Mouse (Mus musculus) myocyte (in vitro differentiated cells): ENCODE measurements around the gene Rnaseh2b. TPM values are rescaled to one million over a fixed set of nuclear protein-coding genes. Genes with fewer than 3 reads are reported as not detected.

ENCODE experiments used
- H3K27me3 ChIP-seq: one replicate; pipeline ENCODE4 v1.6.1; 2011; ENCODE audit not compliant: control insufficient read depth, insufficient read depth, insufficient read length
- H3K36me3 ChIP-seq: one replicate; pipeline ENCODE4 v1.6.1; 2011; ENCODE audit not compliant: control insufficient read depth, insufficient read depth
- H3K4me2 ChIP-seq: one replicate; pipeline ENCODE4 v1.6.1; 2011; ENCODE audit warnings: low read depth, control low read depth
- H3K4me3 ChIP-seq: one replicate; pipeline ENCODE4 v1.5.1; 2011; ENCODE audit warnings: mild to moderate bottlenecking, control low read depth, moderate library complexity
- H3K79me2 ChIP-seq: one replicate; pipeline ENCODE4 v1.6.1; 2011; ENCODE audit not compliant: control insufficient read depth, insufficient read depth
- H3ac ChIP-seq: one replicate; pipeline ENCODE4 v1.6.1; 2011; ENCODE audit not compliant: control insufficient read depth, insufficient read length
- CEBPB ChIP-seq: IDR thresholded peaks from 2 replicates; pipeline ENCODE4 v1.6.1; 2011; ENCODE audit warnings: mild to moderate bottlenecking, moderate library complexity; ENCODE audit not compliant: poor library complexity, insufficient read depth, severe bottlenecking
- E2F4 ChIP-seq: IDR thresholded peaks from one replicate; pipeline ENCODE4 v1.6.1; 2011; ENCODE audit warnings: mild to moderate bottlenecking, control low read depth, moderate library complexity; ENCODE audit not compliant: insufficient read depth
- MAX ChIP-seq: IDR thresholded peaks from one replicate; pipeline ENCODE4 v1.6.1; 2011; ENCODE audit warnings: low read depth, mild to moderate bottlenecking, control low read depth
- MYOD1 ChIP-seq, 3 experiments: IDR thresholded peaks; one replicate each; pipeline ENCODE4 v1.6.1; 2011; ENCODE audit warnings: control low read depth in 2 of 3, low read depth in 2 of 3, mild to moderate bottlenecking in 2 of 3, moderate library complexity in 1 of 3; ENCODE audit not compliant: insufficient read length in 2 of 3, control insufficient read depth in 1 of 3
- MYOG ChIP-seq, 3 experiments: IDR thresholded peaks; one replicate each; pipeline ENCODE4 v1.6.1; 2011; ENCODE audit warnings: control low read depth in 2 of 3, low read depth in 2 of 3, mild to moderate bottlenecking in 2 of 3; ENCODE audit not compliant: insufficient read length in 2 of 3, control insufficient read depth in 1 of 3, insufficient read depth in 1 of 3
- POLR2A ChIP-seq: IDR thresholded peaks from one replicate; pipeline ENCODE4 v1.6.1; 2011; ENCODE audit warnings: low read depth, mild to moderate bottlenecking, control low read depth, moderate library complexity; ENCODE audit not compliant: insufficient read length
- POLR2AphosphoS2 ChIP-seq: IDR thresholded peaks from one replicate; pipeline ENCODE4 v1.6.1; 2011; ENCODE audit warnings: low read depth, control low read depth; ENCODE audit not compliant: insufficient read length
- REST ChIP-seq: IDR thresholded peaks from one replicate; pipeline ENCODE4 v1.6.1; 2011; ENCODE audit warnings: mild to moderate bottlenecking, control low read depth, moderate library complexity; ENCODE audit not compliant: insufficient read depth, insufficient read length
- SRF ChIP-seq: IDR thresholded peaks from one replicate; pipeline ENCODE4 v1.6.1; 2011; ENCODE audit warnings: low read depth; ENCODE audit not compliant: control insufficient read depth, insufficient read length
- TCF12 ChIP-seq: IDR thresholded peaks from one replicate; pipeline ENCODE4 v1.6.1; 2011; ENCODE audit warnings: mild to moderate bottlenecking, control low read depth; ENCODE audit not compliant: poor library complexity, insufficient read depth, severe bottlenecking
- TCF3 ChIP-seq: IDR thresholded peaks from one replicate; pipeline ENCODE4 v1.6.1; 2011; ENCODE audit warnings: low read depth, control low read depth; ENCODE audit not compliant: insufficient read length
- USF1 ChIP-seq: IDR thresholded peaks from one replicate; pipeline ENCODE4 v1.6.1; 2011; ENCODE audit warnings: low read depth, mild to moderate bottlenecking, control low read depth, moderate library complexity
- polyA plus RNA-seq: library from polyadenylated mRNA; unstranded; fragments of >200 nt; fragmentation: generic; extraction: Trizol; gene quantifications from one replicate; pipeline ENCODE4 v1.2.1, GENCODE M21; 2012; ENCODE audit warnings: missing spikeins

Rnaseh2b gene
- polyA plus RNA-seq, 1 experiment = 7.4 TPM

DNA sequence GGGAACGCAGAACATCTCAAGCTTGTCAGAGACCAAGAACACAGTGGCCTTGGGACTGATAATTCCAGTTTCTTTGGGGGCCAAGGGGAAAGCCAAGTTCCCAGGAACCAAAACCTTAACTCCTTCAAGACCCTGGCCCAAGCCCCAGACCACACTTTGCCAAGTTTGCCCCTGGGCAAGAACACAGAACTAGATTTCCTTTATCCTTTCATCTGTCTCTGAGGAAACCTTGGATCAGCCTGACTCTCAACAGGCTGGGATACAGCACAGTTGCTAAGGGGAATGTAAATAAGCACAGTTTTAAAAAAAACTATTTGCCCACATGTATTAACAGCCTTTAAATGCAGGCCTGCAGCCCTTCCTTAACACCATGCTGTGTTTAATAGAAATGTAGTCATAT is 15.2 kb downstream of the Rnaseh2b start:
- H3K4me2 ChIP-seq = no peak overlapping the region
- no peaks in the 10 kb centered on the region for H3K36me3 ChIP-seq
- no peaks in the 10 kb centered on the region for H3K79me2 ChIP-seq
- TF ChIP-seq E2F4 = no peak
- no peak for TF ChIP-seq MYOG (IDR thresholded peaks at IDR 0.05; ENCODE audit: control insufficient read depth in 1 of 3, insufficient read depth in 1 of 3, insufficient read length in 2 of 3, low read depth in 2 of 3)
- TF ChIP-seq CEBPB = no peak
- TF ChIP-seq REST = no peak
- no peak for TF ChIP-seq MAX
- TF ChIP-seq POLR2A = no peak
- TF ChIP-seq TCF12 = no peak
- no peak for TF ChIP-seq TCF3
- TF ChIP-seq MYOD1 (IDR thresholded peaks at IDR 0.05; ENCODE audit: control insufficient read depth in 1 of 3, insufficient read length in 2 of 3, low read depth in 2 of 3) = no peak
- TF ChIP-seq SRF = no peak
- no peak for TF ChIP-seq POLR2AphosphoS2
- TF ChIP-seq USF1 = no peak
- H3K4me3 ChIP-seq = no peak overlapping the region
- H3ac ChIP-seq = no peak overlapping the region
- no peaks in the 10 kb centered on the region for H3K27me3 ChIP-seq

DNA sequence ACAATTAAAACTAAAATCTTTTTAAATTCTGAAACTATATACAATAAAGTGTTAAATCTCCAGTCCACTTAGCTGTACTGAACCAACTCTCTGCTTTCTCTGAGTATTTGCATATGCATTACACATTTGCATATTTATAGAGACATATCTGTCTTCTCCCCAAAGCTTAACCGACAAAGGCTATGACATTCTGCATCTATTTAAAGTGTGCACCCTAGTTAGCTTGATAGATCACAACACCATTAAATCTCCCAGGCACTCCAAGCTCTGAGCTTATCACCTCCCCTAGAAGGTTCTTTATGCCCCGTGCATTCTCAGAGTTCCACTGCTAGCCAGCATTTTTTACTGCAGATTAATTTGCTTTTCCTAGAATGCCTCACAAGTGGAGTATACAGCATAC is 16.6 kb downstream of the Rnaseh2b start:
- no peak overlapping the region for H3ac ChIP-seq
- H3K4me2 ChIP-seq = no peak overlapping the region
- no peaks in the 10 kb centered on the region for H3K79me2 ChIP-seq
- H3K4me3 ChIP-seq = no peak overlapping the region
- H3K36me3 ChIP-seq = no peaks in the 10 kb centered on the region
- TF ChIP-seq REST (no peak), USF1 (no peak), MAX (no peak), TCF12 (no peak), E2F4 (no peak), POLR2AphosphoS2 (no peak), MYOG (IDR thresholded peaks at IDR 0.05; ENCODE audit: control insufficient read depth in 1 of 3, insufficient read depth in 1 of 3, insufficient read length in 2 of 3, low read depth in 2 of 3) (no peak)
- no peaks in the 10 kb centered on the region for H3K27me3 ChIP-seq

DNA sequence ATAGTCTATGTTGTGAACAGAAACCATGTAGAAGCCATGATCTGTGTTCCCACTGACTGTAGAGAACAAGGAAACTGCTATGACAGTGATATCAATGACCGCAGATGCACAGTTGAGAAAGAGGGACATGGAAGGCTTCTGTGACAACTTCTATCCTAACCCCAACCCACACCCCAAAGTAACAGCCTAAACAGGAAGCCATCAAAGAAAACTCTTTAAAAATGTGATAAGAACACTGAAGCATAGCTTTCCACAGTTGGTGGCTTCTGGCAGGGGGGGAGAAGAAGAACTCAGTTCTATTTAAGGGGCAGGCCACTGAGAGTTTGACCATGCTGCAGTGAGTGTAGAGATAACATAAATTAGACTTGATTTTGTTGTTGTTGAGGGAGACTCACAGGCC is 19.3 kb downstream of the Rnaseh2b start:
- Histone ChIP-seq H3K36me3 (no peaks in the 10 kb centered on the region), H3K27me3 (no peaks in the 10 kb centered on the region), H3ac (no peak overlapping the region), H3K4me3 (no peak overlapping the region), H3K4me2 (no peak overlapping the region), H3K79me2 (no peaks in the 10 kb centered on the region)
- TF ChIP-seq CEBPB = no peak
- TF ChIP-seq MYOG (IDR thresholded peaks at IDR 0.05; ENCODE audit: control insufficient read depth in 1 of 3, insufficient read depth in 1 of 3, insufficient read length in 2 of 3, low read depth in 2 of 3) = no peak
- TF ChIP-seq REST = no peak
- TF ChIP-seq TCF3 = no peak

DNA sequence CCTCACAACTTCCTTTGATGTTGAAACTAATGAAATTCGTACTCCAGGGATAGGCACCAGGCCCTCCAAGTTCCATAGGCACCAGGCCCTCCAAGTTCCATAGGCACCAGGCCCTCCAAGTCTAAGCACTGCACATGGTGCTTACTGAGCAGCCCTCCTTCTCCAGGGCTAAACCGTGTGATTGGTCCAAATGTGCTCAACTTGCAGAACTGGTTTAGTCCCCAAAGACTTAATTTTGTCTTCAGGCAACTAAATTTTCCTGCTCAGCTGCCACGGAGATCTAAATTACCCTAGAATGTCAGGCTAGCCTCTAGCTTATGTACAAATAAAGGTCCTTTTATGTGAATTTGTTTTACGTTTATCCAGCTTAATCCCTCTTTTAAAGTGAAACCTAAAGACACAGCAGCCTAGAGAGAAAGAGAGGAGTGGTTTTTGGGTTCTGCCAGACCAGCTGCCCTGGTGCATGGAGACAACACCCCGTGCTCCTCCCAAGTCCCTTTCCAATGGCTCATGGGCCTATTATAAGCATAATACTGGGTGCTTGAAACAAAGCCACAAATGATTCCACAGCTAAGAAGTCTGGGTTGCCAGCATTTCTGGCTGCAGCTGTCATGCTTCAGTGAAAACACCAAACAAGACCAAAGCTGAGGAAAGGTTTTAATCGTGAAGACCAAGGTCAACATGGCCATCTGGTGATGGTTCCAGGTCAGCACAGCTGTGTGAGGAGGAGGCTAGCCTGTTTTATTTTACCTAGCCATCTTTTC is 30.4 kb downstream of the Rnaseh2b start:
- Histone ChIP-seq H3K79me2 (no peaks in the 10 kb centered on the region), H3K27me3 (no peaks in the 10 kb centered on the region), H3K36me3 (no peaks in the 10 kb centered on the region), H3ac (no peak overlapping the region), H3K4me2 (peak overlapping the region; percentile 64), H3K4me3 (no peak overlapping the region)
- TF ChIP-seq MYOG (IDR thresholded peaks at IDR 0.05; ENCODE audit: control insufficient read depth in 1 of 3, insufficient read depth in 1 of 3, insufficient read length in 2 of 3, low read depth in 2 of 3) (peak in 2 of 3 experiments; percentile 63 to 79), POLR2AphosphoS2 (no peak), TCF12 (peak; percentile 12), MYOD1 (IDR thresholded peaks at IDR 0.05; ENCODE audit: control insufficient read depth in 1 of 3, insufficient read length in 2 of 3, low read depth in 2 of 3) (peak; percentile 47 to 65 (median 62))

DNA sequence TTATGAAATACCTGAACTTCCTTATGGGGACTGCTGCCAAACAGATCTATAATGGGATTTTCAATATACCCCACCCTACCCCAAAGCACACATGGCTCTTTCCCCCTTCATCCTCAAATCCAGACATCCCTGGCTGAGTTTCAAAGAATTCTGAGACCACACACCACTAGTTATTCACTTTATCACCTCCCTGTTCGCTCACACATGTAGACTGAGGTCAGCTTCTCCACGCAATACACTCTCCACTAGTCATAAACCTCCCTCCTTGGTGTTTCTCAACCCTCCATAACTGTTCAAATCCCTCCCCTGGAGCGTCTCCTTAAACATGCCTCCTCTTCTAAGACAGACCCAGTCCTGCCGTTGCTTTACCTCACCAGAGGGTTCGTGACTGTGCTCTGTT is 31.1 kb downstream of the Rnaseh2b start:
- Histone ChIP-seq H3K4me2 (peak overlapping the region; percentile 64), H3K27me3 (no peaks in the 10 kb centered on the region), H3K36me3 (no peaks in the 10 kb centered on the region), H3K79me2 (no peaks in the 10 kb centered on the region), H3ac (no peak overlapping the region), H3K4me3 (no peak overlapping the region)
- TF ChIP-seq MAX (no peak), USF1 (no peak), TCF12 (no peak), POLR2A (no peak), CEBPB (no peak), SRF (no peak), MYOD1 (IDR thresholded peaks at IDR 0.05; ENCODE audit: control insufficient read depth in 1 of 3, insufficient read length in 2 of 3, low read depth in 2 of 3) (no peak), REST (no peak), E2F4 (no peak), POLR2AphosphoS2 (no peak)
